In the genomic region with DNA sequence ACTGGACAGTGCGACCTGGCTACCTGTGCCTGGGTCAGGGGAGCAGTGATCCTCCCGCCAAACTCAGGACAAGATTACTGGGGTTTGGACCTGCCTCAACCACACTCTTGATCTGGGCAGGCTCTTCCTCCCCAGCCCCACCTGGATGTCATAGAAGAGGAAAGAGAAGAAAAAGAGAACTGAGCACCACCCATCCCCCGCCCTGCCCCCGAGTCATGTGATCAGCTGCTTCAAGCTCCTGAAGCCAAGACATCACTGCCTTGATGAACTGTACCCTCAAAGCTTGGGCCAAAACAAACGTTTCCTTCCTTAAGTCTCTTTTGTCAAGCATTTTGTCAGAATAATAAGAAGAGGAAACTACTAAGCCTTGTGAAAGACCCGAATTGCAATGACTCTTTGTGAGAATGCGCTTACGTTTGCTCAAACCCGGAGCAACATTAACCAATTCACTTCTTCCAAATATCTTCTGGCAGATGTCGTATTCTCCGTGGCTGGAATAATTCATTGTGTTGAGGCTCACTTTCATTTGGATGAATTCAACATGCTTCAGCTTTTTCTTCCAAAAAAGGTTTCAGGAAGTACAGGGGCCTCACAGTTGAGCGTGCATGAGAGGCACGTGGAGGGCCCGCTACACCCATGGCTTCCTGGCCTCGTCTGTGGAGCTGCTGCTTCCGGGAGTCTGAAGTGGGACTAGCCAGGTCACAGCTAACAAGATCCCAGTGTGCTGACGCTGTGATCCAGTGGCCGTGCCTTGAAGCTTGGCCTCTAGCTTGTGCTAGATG, we compare ENCODE assay signal across 18 mouse cellular contexts.
A peak's percentile ranks its signal among the peaks of the same experiment; 100 is the strongest.
DNase-seq lines count a peak whose midpoint lies in the region; ATAC-seq lines count a peak whose summit lies in the region.
"Had no signal": no experiment of that assay in that cellular context is flagged by ENCODE, and none has a peak within 500 bp of the region (broad histone marks: within the 10 kb centered on the region; RNA-seq: fewer than 3 reads in every experiment).

No protein-coding gene starts in this region.

- no peak overlapping the region for H3K4me2 ChIP-seq in kidney, embryonic 16.5 days (replicated peaks; ENCODE audit: low read depth, low read length)
- no peak overlapping the region for H3K4me2 ChIP-seq in kidney, embryonic 15.5 days
- H3K4me2 ChIP-seq in liver, embryonic 16.5 days (ENCODE audit: low read depth, low read length), result peak overlapping the region; percentile 19; the same call in 1 of the 2 replicates
- H3K4me2 ChIP-seq: hindbrain, embryonic 15.5 days; lung, embryonic 14.5 days; neural tube, embryonic 13.5 days had no signal

- H3K27me3 ChIP-seq in kidney, embryonic 16.5 days (ENCODE audit: insufficient read depth, low read length), result no peaks in the 10 kb centered on the region
- H3K27me3 ChIP-seq in kidney, embryonic 15.5 days, result no peaks in the 10 kb centered on the region
- H3K27me3 ChIP-seq in liver, embryonic 16.5 days (ENCODE audit: control insufficient read depth, insufficient read depth, low read depth, low read length), result no peaks in the 10 kb centered on the region
- H3K27me3 ChIP-seq: hindbrain, embryonic 15.5 days; neural tube, embryonic 13.5 days had no signal

- ATAC-seq in kidney, embryonic 16.5 days (ENCODE audit: low FRiP score, low TSS enrichment), result no peak
- no peak for ATAC-seq in kidney, embryonic 15.5 days (replicated peaks; ENCODE audit: low FRiP score)
- no peak for ATAC-seq in liver, embryonic 16.5 days (ENCODE audit: low read depth)

- H3K9me3 ChIP-seq in kidney, embryonic 16.5 days (ENCODE audit: low read length), result peaks cover 6% of the 10 kb centered on the region; the same call in 1 of the 2 replicates
- no peaks in the 10 kb centered on the region for H3K9me3 ChIP-seq in kidney, embryonic 15.5 days (replicated peaks)
- no peaks in the 10 kb centered on the region for H3K9me3 ChIP-seq in liver, embryonic 16.5 days (replicated peaks; ENCODE audit: control insufficient read depth, low read length)
- H3K9me3 ChIP-seq: heart, embryonic 10.5 days; hindbrain, embryonic 15.5 days; neural tube, embryonic 13.5 days had no signal

- no peaks in the 10 kb centered on the region for H3K36me3 ChIP-seq in kidney, embryonic 16.5 days (ENCODE audit: insufficient read depth, low read length)
- no peaks in the 10 kb centered on the region for H3K36me3 ChIP-seq in kidney, embryonic 15.5 days
- H3K36me3 ChIP-seq in liver, embryonic 16.5 days (ENCODE audit: control insufficient read depth, insufficient read depth), result no peaks in the 10 kb centered on the region
- H3K36me3 ChIP-seq: heart, embryonic 10.5 days; hindbrain, embryonic 15.5 days; neural tube, embryonic 13.5 days had no signal

- H3K4me3 ChIP-seq in kidney, embryonic 16.5 days (ENCODE audit: low read length), result no peak overlapping the region
- no peak overlapping the region for H3K4me3 ChIP-seq in kidney, embryonic 15.5 days (replicated peaks)
- H3K4me3 ChIP-seq in liver, embryonic 16.5 days (ENCODE audit: low read depth, low read length), result no peak overlapping the region
- H3K4me3 ChIP-seq: erythroblast, embryonic 14.5 days; heart, embryonic 10.5 days; hindbrain, embryonic 15.5 days; neural tube, embryonic 13.5 days had no signal

- no peak overlapping the region for H3K9ac ChIP-seq in kidney, embryonic 16.5 days (replicated peaks; ENCODE audit: low read length)
- no peak overlapping the region for H3K9ac ChIP-seq in kidney, embryonic 15.5 days
- H3K9ac ChIP-seq in liver, embryonic 16.5 days (ENCODE audit: low read depth, low read length), result no peak overlapping the region
- H3K9ac ChIP-seq: hindbrain, embryonic 15.5 days; lung, embryonic 14.5 days; neural tube, embryonic 13.5 days had no signal

- peaks cover 12% of the 10 kb centered on the region; the same call in 1 of the 2 replicates for H3K4me1 ChIP-seq in kidney, embryonic 16.5 days (ENCODE audit: insufficient read depth, low read length)
- H3K4me1 ChIP-seq in kidney, embryonic 15.5 days, result peaks cover 14% of the 10 kb centered on the region
- no peaks in the 10 kb centered on the region; the same call in 1 of the 2 replicates for H3K4me1 ChIP-seq in liver, embryonic 16.5 days (ENCODE audit: control insufficient read depth, low read depth, low read length)
- H3K4me1 ChIP-seq: heart, embryonic 10.5 days; hindbrain, embryonic 15.5 days; neural tube, embryonic 13.5 days had no signal

- peak; percentile 30 for DNase-seq in thymus, postnatal 0 days (ENCODE audit: low spot score)
- no peak for DNase-seq in thymus, postnatal 10 days (ENCODE audit: low spot score in 2 of 2)
- DNase-seq in frontal cortex, postnatal 14 days (ENCODE audit: low spot score in 2 of 2), result no peak
- no peak for DNase-seq in right cerebral cortex, postnatal 25 days
- DNase-seq: cerebellum, adult 18-20 months; embryo, embryonic 11 days; left cerebral cortex, postnatal 4 days; lung, embryonic 14.5 days; midbrain, embryonic 14.5 days; right cerebral cortex, adult 18-20 months had no signal

- H3K27ac ChIP-seq in kidney, embryonic 16.5 days (ENCODE audit: low read length), result peak overlapping the region; percentile 5; the same call in 1 of the 2 replicates
- H3K27ac ChIP-seq in kidney, embryonic 15.5 days, result no peak overlapping the region
- H3K27ac ChIP-seq in liver, embryonic 16.5 days (ENCODE audit: low read length), result no peak overlapping the region
- H3K27ac ChIP-seq: heart, embryonic 10.5 days; hindbrain, embryonic 15.5 days; neural tube, embryonic 13.5 days; stomach, postnatal 0 days had no signal

- 72% methylated on average over 18 of the region's 18 CpGs for WGBS in kidney, embryonic 16.5 days
- 76% methylated on average over 18 of the region's 18 CpGs for WGBS in kidney, embryonic 15.5 days
- WGBS in liver, embryonic 16.5 days (ENCODE audit: insufficient replicate concordance), result 52% methylated on average over 18 of the region's 18 CpGs
